Mouse (Mus musculus): ENCODE data around the gene Mageb16.

Mageb16 gene

DNA sequence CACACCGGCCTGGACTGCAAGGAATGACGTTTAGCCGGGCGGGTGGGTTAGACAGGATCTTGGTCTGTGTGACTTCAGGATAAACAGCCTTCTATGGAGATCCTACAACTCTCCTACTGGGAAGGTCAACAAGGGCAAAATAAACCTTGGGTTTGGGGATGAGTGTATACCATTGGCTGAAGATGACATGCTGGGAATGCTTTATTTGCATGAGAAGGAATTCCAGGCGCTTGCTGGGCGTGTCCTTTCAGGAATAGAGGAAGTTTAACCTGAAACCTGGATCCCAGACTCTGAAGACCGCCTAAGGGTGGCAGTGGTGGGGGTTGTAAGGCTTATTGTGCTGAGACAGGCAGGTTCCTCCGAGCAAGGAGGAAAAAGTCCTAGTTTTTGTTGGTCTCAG, at the start of gene Mageb16:
TSS of gene Mageb16 (minus strand) at position 25 of the 400 bp plus-strand sequence.
- ATAC-seq (ENCODE audit: insufficient number of reproducible peaks, low FRiP score, low TSS enrichment) = no peak

DNA sequence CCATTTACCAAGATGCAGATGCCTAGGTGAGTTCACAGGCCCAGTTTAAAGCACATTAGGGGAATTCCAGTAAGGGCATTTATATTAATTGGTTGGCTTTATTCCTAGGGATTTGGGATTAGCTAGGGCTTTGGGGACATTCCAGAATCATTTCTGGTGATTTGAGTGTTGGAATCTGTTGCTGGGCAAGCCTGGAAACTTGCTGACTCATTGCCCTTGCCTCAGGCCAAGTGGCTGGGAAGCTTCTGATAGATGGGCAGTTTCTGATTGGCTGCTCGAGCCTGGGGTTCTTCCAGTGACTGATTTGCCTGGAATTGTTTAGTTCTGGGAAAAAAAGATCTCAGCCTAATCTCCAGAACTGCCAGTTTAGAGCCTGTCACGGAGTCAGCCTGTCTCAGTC, 20.1 kb downstream of the Mageb16 start:
- ATAC-seq (ENCODE audit: insufficient number of reproducible peaks, low FRiP score, low TSS enrichment) = no peak

DNA sequence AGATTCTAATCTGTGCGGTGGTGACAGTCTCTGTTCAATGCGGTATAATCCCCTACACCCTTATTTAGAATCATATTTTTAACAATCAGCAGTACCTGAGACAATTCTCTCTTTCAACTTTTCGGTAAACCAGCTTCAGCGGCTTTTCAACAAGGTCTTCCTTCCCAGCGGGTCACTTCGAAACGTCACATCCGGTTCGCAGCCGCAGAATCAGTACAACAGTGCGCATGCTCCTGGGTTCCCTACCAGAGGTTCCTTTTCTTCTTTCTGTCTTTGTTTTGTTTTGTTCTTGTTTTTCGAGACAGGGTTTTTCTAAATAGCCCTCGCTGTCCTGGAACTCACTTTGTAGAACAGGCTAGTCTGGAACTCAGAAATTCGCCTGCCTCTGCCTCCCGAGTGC, 35.8 kb downstream of the Mageb16 start:
- no peak for ATAC-seq (ENCODE audit: insufficient number of reproducible peaks, low FRiP score, low TSS enrichment)

DNA sequence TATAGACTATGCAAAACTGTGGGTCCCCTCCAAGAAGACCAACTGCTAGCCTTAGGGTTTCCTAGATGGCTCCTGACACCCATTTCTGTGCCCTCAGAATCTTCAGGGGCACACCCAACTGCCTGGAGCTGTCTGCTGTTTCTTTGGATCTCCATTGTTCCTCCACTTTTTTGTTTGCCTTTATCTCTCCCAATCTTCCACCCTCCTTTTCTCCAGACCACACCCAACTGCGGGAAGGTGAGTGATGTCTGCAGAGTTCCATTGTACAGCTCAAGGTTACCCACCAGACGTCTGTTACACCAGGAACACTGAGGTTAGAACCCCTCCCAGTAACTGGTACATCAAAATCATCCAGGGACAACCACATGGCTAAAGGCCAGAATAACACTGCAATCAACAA, 64.8 kb downstream of the Mageb16 start:
- no peak for ATAC-seq (ENCODE audit: insufficient number of reproducible peaks, low FRiP score, low TSS enrichment)
